Mouse (Mus musculus) frontal cortex, adult (tissue): ENCODE measurements around the gene Nav1.
"Not testable (repeated sequence)": the region's sequence is repeated elsewhere in the genome, so short reads cannot be mapped to it uniquely, and the experiment has no call there.

Experiments
- ATAC-seq: cut with Nextera tagmentation; 2 replicates; pipeline ENCODE4 v1.9.2; 2017; ENCODE audit warnings: mild to moderate bottlenecking, moderate library complexity, mixed read lengths; ENCODE audit not compliant: low TSS enrichment

The Nav1 gene

DNA sequence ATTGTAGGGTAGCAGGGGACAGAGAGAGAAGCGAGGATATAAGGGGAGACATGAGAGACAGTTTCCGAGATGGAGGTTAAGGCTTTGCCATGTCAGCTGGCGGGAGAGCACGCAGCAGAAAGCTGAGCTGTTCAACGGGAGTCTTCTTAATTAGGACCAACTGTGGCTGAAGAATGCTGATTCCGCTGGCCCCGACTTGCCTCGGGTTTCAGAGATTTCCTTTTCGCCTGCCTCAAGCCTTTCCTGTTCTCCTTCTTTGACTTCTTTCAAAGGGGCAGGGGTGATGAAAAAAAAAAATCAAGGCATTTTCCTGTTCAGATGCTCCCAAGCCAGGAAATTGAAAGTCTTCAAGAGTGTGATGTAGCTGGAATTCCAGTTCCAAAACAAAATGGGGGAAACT lies 118.2 kb downstream of the Nav1 start:
- ATAC-seq, result no peak

DNA sequence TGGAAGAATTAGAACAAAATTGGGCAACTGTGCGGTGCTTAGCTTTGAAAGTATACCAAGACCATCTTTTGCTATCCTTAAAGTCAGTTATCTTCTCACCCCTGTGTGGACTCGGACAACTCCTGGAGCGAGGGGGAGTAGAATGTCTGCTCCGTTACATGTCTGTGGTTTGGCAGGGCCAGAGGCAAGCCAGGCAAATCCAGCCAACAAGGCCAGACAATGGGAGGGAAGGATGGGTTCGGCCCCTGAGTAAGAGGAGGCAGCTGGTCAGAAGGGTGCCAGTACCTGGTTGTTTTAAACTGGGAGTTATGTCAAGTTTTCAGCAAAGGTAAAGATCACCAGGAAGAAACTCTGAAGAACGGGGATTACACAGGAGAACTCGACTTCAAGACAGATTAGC lies 121.9 kb downstream of the Nav1 start:
- no peak for ATAC-seq

DNA sequence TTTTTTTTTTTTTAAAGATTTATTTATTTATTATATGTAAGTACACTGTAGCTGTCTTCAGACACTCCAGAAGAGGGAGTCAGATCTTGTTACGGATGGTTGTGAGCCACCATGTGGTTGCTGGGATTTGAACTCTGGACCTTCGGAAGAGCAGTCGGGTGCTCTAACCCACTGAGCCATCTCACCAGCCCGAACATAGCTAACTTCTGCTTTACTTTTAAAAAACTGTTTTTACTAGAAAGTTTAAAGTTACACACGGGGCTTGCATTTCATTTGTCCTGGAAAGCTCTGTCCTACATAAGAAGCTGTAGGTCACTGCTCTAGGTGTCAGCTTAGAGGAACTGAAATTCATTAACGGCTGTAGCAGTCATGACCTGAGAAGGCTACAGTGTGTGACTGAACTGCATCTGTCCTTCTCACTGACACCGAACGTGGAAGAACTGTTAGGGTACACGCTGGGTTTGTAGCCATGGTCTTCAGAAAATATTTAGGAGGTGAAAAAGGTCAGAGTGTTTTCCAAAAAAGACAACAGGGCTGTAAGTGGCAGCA lies 122.5 kb downstream of the Nav1 start:
- not testable (repeated sequence) for ATAC-seq

DNA sequence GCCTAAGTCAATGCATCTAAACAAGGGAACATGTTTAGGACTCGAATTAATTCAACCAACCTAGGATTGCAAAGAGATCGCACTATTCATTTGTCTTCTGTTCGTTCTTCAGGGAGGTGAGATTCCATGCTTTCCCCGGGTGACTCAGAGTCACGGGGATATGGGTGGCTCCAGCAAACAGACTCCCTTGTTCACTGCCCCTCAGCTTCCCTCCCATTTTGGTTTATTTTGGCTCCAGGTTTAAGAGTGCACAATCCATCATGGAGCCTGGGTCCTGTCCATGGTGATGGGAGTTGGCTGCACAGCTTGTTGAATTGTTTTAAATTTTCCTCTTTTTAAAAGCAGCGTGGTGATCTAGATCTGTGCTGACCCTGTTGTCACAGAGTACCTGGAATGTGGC lies 123.1 kb downstream of the Nav1 start:
- ATAC-seq, result no peak

DNA sequence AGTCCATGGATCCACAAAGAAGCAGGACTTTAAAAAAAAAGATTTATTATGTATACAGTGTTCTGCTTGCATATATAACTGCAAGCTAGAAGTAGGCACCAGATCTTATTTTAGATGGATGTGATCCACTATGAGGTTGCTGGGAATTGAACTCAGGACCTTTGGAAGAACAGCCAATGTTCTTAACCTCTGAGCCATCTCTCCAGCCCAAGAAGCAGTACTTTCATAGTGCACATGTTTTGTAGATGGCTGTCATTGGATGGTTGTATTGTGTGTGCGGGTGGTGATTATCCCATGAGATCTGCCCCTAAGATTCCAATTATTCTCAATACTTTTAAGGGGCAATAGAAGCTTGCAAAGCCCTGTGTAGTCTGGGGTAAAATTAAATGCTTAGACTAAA lies 124.4 kb downstream of the Nav1 start:
- ATAC-seq, result no peak

DNA sequence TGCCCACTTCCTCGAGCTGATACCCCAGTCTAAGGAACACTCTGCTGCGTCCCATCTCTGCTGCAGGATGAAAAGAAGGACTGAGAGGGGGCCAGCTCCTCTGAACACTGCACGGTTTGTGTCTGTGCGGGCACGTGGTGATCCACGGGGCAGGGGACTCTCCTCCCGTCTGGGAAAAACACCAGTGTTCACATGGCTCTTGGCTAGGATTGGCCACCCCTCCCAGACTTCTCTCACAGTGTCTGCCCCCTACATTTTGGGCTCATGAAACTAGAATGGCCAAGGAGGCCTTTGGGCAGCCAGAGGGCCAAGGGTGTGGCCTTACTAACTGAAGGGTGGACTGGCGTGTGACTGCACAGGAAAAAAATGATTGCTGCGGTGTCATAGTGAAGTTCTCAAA lies 125.4 kb downstream of the Nav1 start:
- ATAC-seq, result peak; percentile 35; the same call in 1 of the 2 replicates

DNA sequence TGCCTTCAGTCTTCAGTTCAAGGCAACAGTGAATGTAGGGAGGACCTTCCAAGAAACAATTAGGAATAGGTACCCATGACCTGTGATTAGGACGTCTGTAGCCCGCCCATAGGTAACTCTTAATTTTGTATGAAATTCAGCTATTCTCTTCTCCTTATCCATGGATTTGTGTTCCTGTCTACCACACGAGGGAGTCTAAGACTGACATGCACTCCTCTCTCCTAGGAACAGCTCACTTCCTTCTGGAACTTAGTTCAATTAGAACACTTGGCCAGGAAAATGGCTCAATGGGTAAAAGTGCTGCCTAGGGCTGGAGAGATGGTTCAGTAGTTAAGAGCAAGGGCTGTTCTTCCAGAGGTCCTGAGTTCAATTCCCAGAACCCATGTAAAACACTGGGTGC lies 126.3 kb downstream of the Nav1 start:
- ATAC-seq, result no peak

DNA sequence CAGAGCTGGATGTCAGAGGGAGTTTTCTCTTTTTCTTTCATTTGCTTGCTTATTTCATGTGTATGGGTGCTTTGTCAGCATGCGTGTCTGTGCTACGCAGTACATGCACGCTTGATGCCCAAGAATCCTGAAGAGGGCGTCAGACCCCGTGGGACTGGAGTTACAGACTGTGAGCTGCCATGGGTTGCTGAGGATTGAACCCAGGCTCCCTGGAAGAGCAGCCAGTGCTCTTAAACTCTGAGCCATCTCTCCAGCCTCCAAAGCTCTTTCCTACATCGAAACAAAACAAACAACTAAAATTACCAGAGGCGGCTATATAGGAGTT lies 131.6 kb downstream of the Nav1 start:
- ATAC-seq, result no peak

DNA sequence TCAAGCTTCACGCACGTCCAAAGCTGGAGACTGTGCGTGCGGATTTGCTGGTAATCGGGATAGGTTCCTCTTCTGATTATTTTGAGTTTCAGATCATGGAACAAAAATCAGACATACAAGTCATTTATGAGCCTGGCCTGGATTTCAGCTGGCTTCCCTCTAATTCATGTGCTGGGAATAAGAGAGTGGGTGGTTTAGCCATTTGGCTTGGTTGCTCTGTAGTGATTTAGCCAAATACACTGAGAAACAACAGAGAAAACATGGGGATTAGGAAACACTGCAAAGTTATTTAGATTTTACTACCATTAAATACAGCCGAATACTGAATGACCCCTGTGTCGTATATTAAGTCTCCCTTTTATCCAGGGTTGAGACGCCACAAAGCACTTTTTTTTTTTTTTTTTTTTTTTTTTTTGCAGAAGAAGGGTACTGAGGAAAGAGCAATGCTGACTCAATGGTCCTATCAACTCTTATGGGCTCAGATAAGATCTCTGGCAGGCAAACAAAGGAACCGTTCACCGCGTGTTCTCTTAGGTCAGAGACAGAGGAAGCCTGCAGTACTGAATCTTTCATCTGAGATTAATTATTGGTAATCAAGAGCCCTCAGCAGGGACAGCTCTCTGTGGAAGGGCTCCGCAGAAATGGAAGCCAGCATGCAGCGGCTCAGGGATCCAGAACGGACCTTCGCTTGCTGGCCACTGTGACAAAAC lies 132.1 kb downstream of the Nav1 start:
- no peak for ATAC-seq

DNA sequence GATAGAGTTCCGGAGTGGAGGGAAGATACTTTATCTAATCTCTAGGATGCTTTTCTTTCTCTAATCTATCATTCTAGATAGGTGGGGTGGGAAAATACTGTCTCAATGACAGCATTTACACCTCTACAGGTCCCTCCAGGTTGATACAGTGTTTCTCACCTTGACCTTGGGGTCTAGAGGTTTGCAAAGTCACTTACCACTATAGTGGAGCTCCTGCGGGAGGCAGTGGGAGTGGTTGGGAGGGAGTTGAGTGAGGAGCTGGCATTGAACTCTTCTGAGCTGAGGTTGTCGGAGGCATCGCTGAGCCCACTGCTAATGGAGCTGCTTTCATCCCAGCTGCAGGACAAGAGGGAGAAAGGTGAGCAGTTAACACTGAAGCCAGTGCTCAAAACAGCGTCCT lies 134.6 kb downstream of the Nav1 start:
- no peak for ATAC-seq

DNA sequence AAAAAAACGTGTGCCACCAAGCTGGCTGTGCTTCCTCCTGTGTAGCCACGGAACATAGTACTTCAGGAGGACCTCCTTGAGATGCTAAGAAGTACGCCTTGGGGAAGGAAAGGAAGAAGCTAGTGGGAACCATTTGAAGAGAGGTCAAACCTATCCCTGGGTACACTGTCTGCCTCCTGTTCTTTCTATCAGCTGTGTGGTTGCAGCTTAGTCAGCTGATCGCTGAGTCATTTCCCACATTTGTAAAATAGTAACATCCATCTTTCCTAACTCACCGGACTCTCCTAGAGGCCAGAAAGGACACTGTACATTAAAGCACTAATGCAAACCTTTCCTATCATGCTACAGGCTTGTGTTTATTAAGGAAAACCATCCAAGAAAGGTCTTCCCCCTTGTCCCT lies 135.4 kb downstream of the Nav1 start:
- peak; percentile 24; the same call in 1 of the 2 replicates for ATAC-seq

DNA sequence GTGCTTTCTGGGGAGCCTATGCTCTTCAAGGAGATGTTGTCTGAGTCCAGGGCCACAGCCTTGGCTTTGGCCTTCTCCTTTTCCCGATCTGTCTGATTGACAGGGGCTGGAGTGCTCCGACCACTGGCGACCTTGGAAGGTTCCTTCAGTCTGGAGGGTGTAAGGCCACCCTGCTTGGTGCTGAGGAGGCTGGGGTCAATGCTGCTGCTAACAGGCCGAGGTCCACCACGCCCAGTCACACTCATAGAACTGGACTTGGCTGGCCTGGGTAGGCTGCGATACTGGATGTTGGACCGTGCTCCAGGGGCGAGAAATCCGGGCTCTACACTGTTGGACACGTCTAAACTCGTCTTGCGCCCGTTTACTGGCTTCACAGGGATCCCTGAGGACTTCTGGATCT lies 136.5 kb downstream of the Nav1 start:
- ATAC-seq, result no peak

DNA sequence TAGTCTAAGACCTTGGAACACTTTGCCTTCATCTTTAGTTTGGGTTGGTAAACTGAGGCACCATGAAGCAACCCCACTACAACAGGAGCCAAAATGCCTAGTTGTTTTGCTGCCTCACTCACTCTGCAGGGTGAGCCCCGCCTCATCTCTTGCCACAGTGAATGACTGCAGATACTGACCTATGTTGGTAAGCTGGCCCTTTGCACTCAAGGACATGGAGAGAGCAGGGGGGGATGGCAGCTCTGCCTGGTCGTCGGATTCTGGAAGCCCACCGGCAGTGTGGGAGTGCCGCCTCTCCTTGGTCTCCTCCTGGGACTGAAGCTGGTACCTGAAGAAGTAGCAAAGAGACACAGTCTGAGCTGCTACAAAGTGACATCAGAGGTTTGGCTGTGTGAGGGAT lies 139.6 kb downstream of the Nav1 start:
- no peak for ATAC-seq

DNA sequence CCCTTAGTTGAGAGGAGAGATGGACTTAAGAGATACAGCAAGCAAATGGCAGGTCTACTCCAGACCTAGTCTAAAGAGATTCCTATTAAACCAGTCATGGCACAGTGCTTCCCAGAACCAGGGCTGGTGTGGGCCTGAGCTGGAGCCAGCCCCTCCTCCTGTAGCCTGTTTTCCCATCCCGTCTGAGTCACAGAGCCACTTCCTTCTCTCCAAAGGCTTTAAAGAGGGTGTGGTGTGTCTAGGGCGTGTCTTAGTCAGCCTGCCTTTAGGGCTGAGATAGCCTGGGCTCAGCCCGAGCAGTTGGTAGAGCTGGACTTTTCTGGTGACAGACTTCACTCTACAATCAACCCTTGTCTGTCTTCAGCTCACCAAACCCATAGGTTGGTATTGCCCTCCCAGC lies 140.2 kb downstream of the Nav1 start:
- ATAC-seq, result no peak

DNA sequence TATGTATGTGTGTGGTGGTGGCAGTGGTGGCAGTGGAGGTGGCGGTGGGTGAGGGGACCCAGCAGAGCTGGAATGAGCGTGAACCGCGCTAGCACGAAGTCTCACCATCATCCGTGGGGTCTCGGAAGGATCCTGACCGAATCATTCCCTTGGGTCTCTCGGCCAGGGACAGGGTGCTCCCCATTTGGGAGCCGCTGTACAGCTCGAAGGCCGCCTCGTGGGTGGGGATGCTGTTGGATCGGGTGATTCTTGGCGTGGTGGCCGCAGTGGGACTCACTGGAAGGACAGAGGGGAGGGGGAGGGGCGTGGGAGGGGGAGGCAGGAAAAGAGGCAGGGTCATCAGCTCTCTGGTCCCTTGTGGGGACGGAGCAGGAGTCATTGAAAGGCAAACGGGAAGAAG lies 141.4 kb downstream of the Nav1 start:
- ATAC-seq, result no peak

DNA sequence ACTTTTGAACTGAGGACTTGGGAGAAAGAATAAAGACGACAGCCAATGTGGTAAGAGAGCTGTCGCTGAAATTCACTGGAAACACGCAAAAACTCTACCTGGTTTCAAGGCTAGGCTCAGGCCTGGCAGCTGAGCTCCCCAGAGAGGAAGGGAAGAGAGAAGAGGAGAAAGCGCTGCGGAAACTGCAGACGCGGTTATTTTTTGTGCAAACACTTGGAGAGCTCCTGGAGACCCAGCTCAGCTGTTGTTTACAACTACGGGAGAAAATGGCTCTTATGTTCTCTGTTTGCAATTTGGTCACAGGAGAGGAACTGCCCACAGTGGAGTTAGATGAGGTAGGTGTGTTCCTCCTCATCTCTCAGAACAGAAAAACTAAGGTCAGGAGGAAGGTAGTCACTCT lies 144.4 kb downstream of the Nav1 start:
- ATAC-seq, result 0 out of 2 replicates have a peak, but pooled peaks have one; percentile 13

DNA sequence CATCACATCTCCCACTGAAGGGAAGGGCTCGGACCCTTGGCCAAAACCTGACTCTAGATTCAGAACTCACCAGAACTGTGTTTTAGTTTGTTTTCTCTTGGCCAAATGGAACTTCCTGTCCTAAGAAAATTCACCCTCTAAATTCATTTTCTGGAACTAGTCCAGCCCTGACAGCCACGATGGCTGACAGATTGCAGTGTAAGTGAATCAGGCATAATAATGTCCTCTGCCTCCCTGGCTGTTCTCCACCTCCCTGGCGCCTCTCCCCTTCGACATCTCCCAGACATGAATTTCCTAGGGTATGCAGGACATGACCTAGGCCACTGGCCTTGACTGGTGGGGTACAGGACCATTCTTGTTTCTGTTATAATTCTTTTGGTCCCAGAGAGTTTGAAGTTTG lies 144.8 kb downstream of the Nav1 start:
- ATAC-seq, result no peak

DNA sequence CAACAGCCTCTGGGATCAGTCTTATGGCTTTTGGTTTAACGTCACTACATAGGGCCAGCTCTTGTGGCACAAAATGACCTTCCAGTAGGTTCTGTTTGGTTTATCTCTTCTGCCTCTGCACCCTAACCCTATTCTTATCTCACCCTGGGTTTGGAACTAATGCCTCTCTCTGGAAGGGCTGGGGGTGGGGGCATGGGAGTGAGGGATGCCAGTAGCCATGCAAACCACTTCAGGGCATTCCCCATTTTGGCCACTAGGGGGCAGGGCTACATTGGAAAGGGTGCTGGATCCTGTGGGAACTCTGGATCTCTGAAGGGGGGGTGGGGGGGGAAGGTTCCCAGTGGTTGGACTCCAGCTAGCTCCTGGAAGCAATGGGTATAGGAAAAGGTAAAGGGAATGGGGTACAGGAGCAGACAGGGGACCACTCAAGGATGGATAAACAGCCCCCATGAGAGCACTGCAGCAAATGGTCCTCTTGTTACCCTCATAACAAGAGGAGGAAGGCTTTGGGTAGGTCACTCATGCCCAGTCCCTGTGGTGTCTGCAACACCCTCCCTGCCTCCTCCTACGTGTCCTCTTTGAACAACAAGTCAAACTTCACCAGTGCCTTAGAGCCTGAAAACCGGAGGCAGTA lies 145.9 kb downstream of the Nav1 start:
- peak; percentile 66 for ATAC-seq

DNA sequence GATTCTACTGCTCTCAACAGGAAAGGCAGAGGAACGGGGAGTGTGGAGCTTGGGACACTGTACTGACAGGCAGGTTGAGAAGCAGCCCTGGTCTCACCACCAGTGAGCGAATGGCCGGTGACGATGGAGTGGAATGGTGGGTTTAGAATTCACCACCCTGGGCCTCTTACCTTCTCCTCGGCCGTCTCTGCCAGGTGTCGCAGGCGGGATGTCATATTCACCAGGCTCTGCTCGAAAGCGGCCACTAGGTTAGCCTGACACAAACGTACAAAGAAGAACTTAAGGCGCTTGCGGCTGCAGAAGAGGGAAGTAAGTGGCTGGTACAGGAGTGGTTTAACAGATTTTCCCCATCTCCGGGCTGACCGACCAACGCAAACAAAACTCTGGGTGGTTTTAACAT lies 146.6 kb downstream of the Nav1 start:
- no peak for ATAC-seq

DNA sequence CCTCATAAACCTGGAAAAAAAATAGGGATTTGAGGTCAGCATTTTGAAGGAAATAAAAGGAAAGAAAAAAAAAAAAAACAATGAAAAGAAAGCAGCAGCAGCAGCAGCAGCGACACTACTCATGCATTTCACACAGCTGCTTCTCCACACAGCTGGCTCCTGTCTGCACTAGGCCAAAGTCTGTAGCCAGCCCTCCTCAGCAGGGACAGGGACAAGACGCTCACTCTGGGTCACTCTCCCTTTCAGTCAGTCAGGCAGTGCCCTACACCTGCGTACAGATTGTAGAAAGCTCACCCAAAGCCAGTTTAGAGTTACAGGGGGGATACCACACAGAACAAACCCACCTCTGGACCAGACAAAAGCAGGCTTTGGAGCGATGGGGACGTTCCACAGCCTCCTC lies 149.2 kb downstream of the Nav1 start:
- no peak for ATAC-seq

DNA sequence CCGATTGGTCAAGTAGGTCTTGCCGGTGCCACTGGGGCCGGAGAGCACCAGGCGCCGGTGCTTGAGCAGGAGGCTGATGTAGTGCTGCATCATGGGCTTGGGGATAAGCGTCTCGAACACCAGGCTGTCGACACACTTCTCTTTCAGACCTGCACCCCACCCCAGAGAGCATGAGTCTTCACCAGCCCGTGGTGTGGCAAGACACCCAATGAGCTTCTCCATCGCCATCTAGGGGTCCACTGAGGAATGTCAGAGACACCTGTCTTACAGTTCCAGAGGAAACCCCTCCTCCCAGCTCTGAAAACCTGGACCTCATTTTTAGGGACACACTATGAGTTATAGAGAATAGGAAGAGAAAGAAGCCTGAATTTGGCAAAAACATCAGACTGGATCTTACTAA lies 154.8 kb downstream of the Nav1 start:
- ATAC-seq, result peak; percentile 80

DNA sequence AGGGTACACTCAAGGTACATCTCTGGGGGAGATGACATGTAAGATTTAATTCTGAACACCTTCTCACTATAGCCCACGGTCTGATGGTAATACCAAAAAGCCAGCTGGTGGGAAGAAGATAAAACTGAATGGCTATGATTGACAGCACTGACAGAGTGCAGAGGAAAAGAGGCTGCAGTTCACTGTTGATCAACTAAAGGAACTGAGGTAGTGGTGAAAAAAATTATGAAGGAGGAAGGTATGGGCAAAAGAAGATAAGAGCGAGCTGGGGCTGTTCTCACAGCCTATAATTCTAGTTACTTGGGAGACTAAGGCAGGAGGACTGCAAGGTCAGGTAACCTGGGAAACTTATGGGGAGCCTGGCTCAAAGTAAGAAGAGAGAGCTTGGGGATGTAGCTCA lies 155.7 kb downstream of the Nav1 start:
- ATAC-seq, result no peak

DNA sequence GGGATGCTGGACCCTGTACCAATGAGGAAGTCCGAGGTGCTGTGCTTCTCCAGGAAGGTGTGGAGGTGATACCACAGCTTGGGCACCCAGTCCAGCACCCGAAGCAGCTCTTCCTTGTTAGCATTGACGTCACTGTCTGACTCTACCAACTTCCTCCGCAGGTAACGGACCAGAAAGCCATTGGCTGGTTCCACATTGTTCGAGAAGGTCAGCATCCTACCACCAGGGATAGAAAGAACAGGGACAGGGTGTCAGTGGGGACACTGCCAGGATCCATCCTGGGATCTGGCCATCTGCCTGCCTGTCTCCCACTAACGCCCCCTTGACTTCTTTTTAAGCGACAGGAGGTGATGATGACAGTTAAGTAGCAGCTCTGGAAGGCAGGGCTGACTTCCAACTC lies 157.2 kb downstream of the Nav1 start:
- peak; percentile 60 for ATAC-seq

DNA sequence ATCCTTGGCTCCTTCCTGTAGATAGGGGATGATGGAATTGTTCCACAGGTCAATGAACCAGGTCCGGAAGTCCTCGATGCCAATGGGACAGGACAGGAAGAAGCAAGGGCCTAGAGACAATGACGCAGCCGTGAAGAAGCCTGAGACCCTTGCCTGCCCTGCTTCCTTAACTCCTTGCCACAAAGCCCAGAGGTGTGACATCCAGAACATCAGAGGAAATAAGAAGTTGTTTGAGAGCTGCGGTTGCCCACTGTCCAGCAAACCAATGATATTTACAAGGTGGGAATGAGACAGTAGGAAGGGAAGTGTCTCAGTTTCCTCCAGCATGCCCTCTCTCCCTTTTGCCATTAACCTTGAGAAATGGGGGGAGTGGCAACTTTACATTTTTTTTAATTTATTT lies 158.2 kb downstream of the Nav1 start:
- ATAC-seq, result no peak
